Mouse (Mus musculus): ENCODE results near the gene Dpp4.

Gene Dpp4

DNA sequence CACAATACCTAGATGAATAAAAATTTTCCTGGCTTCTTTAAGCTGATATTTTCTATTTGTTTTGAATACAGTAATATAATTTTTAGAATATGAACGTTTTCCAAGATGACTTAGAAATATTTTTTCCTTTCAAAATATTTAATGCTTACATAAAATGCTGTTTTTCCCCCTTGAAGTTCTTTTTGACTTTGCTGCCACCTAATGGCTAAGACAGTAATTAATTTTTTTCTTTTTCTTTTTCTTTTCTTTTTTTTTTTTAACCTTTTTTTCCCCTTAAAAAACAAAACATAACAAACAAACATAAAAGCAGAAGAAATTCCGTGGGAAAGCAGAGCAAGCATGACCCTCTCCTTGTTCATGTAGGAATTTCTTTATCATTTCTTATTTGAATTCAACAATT, 126.2 kb downstream of the Dpp4 start:
- no peak for DNase-seq

GRCm38 (mm10) chr2:62285026-62285425, 127.0 kb downstream of the Dpp4 start:
- no peak for DNase-seq
